Mouse (Mus musculus): ENCODE data around the gene Mrm3. TPM values are rescaled to one million over a fixed set of nuclear protein-coding genes. Genes with fewer than 3 reads are reported as not detected.

Gene Mrm3
- polyA plus RNA-seq, 1 experiment = 3.2 TPM

GRCm38 (mm10) chr11:76286534-76287126 is 43.1 kb downstream of the Mrm3 start:
- Histone ChIP-seq H3K27ac (ENCODE audit: insufficient read depth, low read depth, low read length) (no peak overlapping the region), H3K4me1 (ENCODE audit: control insufficient read depth, insufficient read depth, low read length) (peaks cover 17% of the 10 kb centered on the region), H3K4me3 (ENCODE audit: insufficient read depth, low read length) (no peak overlapping the region)
- TF ChIP-seq CTCF (IDR thresholded peaks at IDR 0.05; ENCODE audit: low read depth, low read length) = no peak

- Histone ChIP-seq H3K27ac (ENCODE audit: insufficient read depth, low read depth, low read length) (no peak overlapping the region), H3K4me1 (ENCODE audit: control insufficient read depth, insufficient read depth, low read length) (peaks cover 17% of the 10 kb centered on the region), H3K4me3 (ENCODE audit: insufficient read depth, low read length) (no peak overlapping the region)
- TF ChIP-seq POLR2A (IDR thresholded peaks at IDR 0.05; ENCODE audit: borderline replicate concordance, low read depth, low read length) (no peak), CTCF (IDR thresholded peaks at IDR 0.05; ENCODE audit: low read depth, low read length) (no peak)
These were observed 43.8 kb downstream of the Mrm3 start for GRCm38 (mm10) chr11:76287301-76287700.

GRCm38 (mm10) chr11:76288645-76289044 is 45.1 kb downstream of the Mrm3 start:
- no peak for TF ChIP-seq CTCF (IDR thresholded peaks at IDR 0.05; ENCODE audit: low read depth, low read length)
- no peak for TF ChIP-seq POLR2A (IDR thresholded peaks at IDR 0.05; ENCODE audit: borderline replicate concordance, low read depth, low read length)
- Histone ChIP-seq H3K4me3 (ENCODE audit: insufficient read depth, low read length) (no peak overlapping the region), H3K27ac (ENCODE audit: insufficient read depth, low read depth, low read length) (no peak overlapping the region), H3K4me1 (ENCODE audit: control insufficient read depth, insufficient read depth, low read length) (peaks cover 17% of the 10 kb centered on the region)

- Histone ChIP-seq H3K4me1 (ENCODE audit: control insufficient read depth, insufficient read depth, low read length) (peaks cover 17% of the 10 kb centered on the region), H3K4me3 (ENCODE audit: insufficient read depth, low read length) (no peak overlapping the region), H3K27ac (ENCODE audit: insufficient read depth, low read depth, low read length) (no peak overlapping the region)
- TF ChIP-seq CTCF (IDR thresholded peaks at IDR 0.05; ENCODE audit: low read depth, low read length) (no peak), POLR2A (IDR thresholded peaks at IDR 0.05; ENCODE audit: borderline replicate concordance, low read depth, low read length) (no peak)
These were observed 46.9 kb downstream of the Mrm3 start for GRCm38 (mm10) chr11:76290367-76290766.

GRCm38 (mm10) chr11:76291960-76292359 is 48.4 kb downstream of the Mrm3 start:
- peaks cover 17% of the 10 kb centered on the region for H3K4me1 ChIP-seq (ENCODE audit: control insufficient read depth, insufficient read depth, low read length)
- no peak overlapping the region for H3K4me3 ChIP-seq (ENCODE audit: insufficient read depth, low read length)
- H3K27ac ChIP-seq (ENCODE audit: insufficient read depth, low read depth, low read length) = no peak overlapping the region
- TF ChIP-seq POLR2A (IDR thresholded peaks at IDR 0.05; ENCODE audit: borderline replicate concordance, low read depth, low read length) (no peak), CTCF (IDR thresholded peaks at IDR 0.05; ENCODE audit: low read depth, low read length) (no peak)

- no peak overlapping the region for H3K4me3 ChIP-seq (ENCODE audit: insufficient read depth, low read length)
- no peak overlapping the region for H3K27ac ChIP-seq (ENCODE audit: insufficient read depth, low read depth, low read length)
- H3K4me1 ChIP-seq (ENCODE audit: control insufficient read depth, insufficient read depth, low read length) = peaks cover 17% of the 10 kb centered on the region
- no peak for TF ChIP-seq POLR2A (IDR thresholded peaks at IDR 0.05; ENCODE audit: borderline replicate concordance, low read depth, low read length)
- TF ChIP-seq CTCF (IDR thresholded peaks at IDR 0.05; ENCODE audit: low read depth, low read length) = no peak
These were observed 48.9 kb downstream of the Mrm3 start for GRCm38 (mm10) chr11:76292398-76292797.

GRCm38 (mm10) chr11:76292831-76293230 is 49.3 kb downstream of the Mrm3 start:
- peaks cover 17% of the 10 kb centered on the region for H3K4me1 ChIP-seq (ENCODE audit: control insufficient read depth, insufficient read depth, low read length)
- no peak overlapping the region for H3K27ac ChIP-seq (ENCODE audit: insufficient read depth, low read depth, low read length)
- no peak overlapping the region for H3K4me3 ChIP-seq (ENCODE audit: insufficient read depth, low read length)
- TF ChIP-seq POLR2A (IDR thresholded peaks at IDR 0.05; ENCODE audit: borderline replicate concordance, low read depth, low read length) (no peak), CTCF (IDR thresholded peaks at IDR 0.05; ENCODE audit: low read depth, low read length) (no peak)

GRCm38 (mm10) chr11:76294078-76294477 is 50.6 kb downstream of the Mrm3 start:
- Histone ChIP-seq H3K27ac (ENCODE audit: insufficient read depth, low read depth, low read length) (no peak overlapping the region), H3K4me1 (ENCODE audit: control insufficient read depth, insufficient read depth, low read length) (peaks cover 11% of the 10 kb centered on the region)
- no peak for TF ChIP-seq POLR2A (IDR thresholded peaks at IDR 0.05; ENCODE audit: borderline replicate concordance, low read depth, low read length)
- no peak for TF ChIP-seq CTCF (IDR thresholded peaks at IDR 0.05; ENCODE audit: low read depth, low read length)

GRCm38 (mm10) chr11:76294836-76295235 is 51.3 kb downstream of the Mrm3 start:
- peaks cover 7% of the 10 kb centered on the region; the same call in 1 of the 2 replicates for H3K4me1 ChIP-seq (ENCODE audit: control insufficient read depth, insufficient read depth, low read length)
- no peak overlapping the region for H3K4me3 ChIP-seq (ENCODE audit: insufficient read depth, low read length)
- TF ChIP-seq CTCF (IDR thresholded peaks at IDR 0.05; ENCODE audit: low read depth, low read length) (no peak), POLR2A (IDR thresholded peaks at IDR 0.05; ENCODE audit: borderline replicate concordance, low read depth, low read length) (no peak)
- H3K27ac ChIP-seq (ENCODE audit: insufficient read depth, low read depth, low read length) = no peak overlapping the region

More at GRCm38 (mm10) chr11:76294078-76294477, 50.6 kb downstream of the Mrm3 start:
- no peak overlapping the region for H3K4me3 ChIP-seq (ENCODE audit: insufficient read depth, low read length)

GRCm38 (mm10) chr11:76297252-76297651 is 53.7 kb downstream of the Mrm3 start:
- H3K4me3 ChIP-seq (ENCODE audit: insufficient read depth, low read length) = no peak overlapping the region
- H3K27ac ChIP-seq (ENCODE audit: insufficient read depth, low read depth, low read length) = no peak overlapping the region
- no peak for TF ChIP-seq CTCF (IDR thresholded peaks at IDR 0.05; ENCODE audit: low read depth, low read length)
- no peak for TF ChIP-seq POLR2A (IDR thresholded peaks at IDR 0.05; ENCODE audit: borderline replicate concordance, low read depth, low read length)
- H3K4me1 ChIP-seq (ENCODE audit: control insufficient read depth, insufficient read depth, low read length) = no peaks in the 10 kb centered on the region

Data from bone marrow macrophage, adult 2 months (primary cell).